Mouse (Mus musculus) cortical plate, adult 2 months (tissue): ENCODE results near the gene Podnl1. TPM values are rescaled to one million over a fixed set of nuclear protein-coding genes. Genes with fewer than 3 reads are reported as not detected.

ENCODE experiments used
- H3K27ac ChIP-seq: fragments of 200-500 bp; 2 replicates; pipeline ENCODE4 v1.5.1; 2012; ENCODE audit warnings: low read length, control low read depth, inconsistent platforms; ENCODE audit not compliant: insufficient read depth
- H3K4me1 ChIP-seq: fragments of 200-500 bp; 2 replicates; pipeline ENCODE4 v1.6.1; 2011; ENCODE audit warnings: low read length; ENCODE audit not compliant: control insufficient read depth, insufficient read depth
- H3K4me3 ChIP-seq: fragments of 200-500 bp; 2 replicates; pipeline ENCODE4 v1.5.1; 2011; ENCODE audit warnings: mild to moderate bottlenecking, low read length, control low read depth; ENCODE audit not compliant: insufficient read depth
- CTCF ChIP-seq: fragments of 200-500 bp; IDR thresholded peaks from 2 replicates; pipeline ENCODE4 v1.5.1; 2011; ENCODE audit warnings: mild to moderate bottlenecking, control low read depth, low read length; ENCODE audit not compliant: insufficient read depth; ENCODE audit errors: extremely low read depth
- POLR2A ChIP-seq: fragments of 200-500 bp; IDR thresholded peaks from 2 replicates; pipeline ENCODE4 v1.6.1; 2011; ENCODE audit warnings: mild to moderate bottlenecking, low read length, control low read depth; ENCODE audit not compliant: insufficient read depth; ENCODE audit errors: extremely low read depth
- polyA plus RNA-seq: library from polyadenylated mRNA; depleted of rRNA; stranded (reverse); fragments of >200 nt; gene quantifications from 2 replicates; pipeline ENCODE4 v1.2.3, GENCODE M21; 2012; rRNA removed

The Podnl1 gene
- not detected in 2 replicates for polyA plus RNA-seq

- TF ChIP-seq CTCF = no peak
- TF ChIP-seq POLR2A = no peak
Measured at GRCm38 (mm10) chr8:84125656-84126055, at the start of gene Podnl1. Gene Podnl1, plus strand, starts transcription at chr8:84125989.

GRCm38 (mm10) chr8:84076412-84076811 is 49.4 kb upstream of the Podnl1 start:
- H3K4me3 ChIP-seq = no peak overlapping the region
- H3K4me1 ChIP-seq = peaks cover 6% of the 10 kb centered on the region
- no peak overlapping the region for H3K27ac ChIP-seq
- TF ChIP-seq CTCF (no peak), POLR2A (no peak)

More at GRCm38 (mm10) chr8:84125656-84126055, at the start of gene Podnl1:
- Histone ChIP-seq H3K27ac (no peak within 1 kb of the TSS), H3K4me1 (no peaks in the 10 kb centered on the region), H3K4me3 (no peak within 1 kb of the TSS)

GRCm38 (mm10) chr8:84076849-84077248 is 48.9 kb upstream of the Podnl1 start:
- Histone ChIP-seq H3K27ac (no peak overlapping the region), H3K4me3 (no peak overlapping the region), H3K4me1 (peaks cover 4% of the 10 kb centered on the region)
- TF ChIP-seq POLR2A (no peak), CTCF (no peak)

- no peak overlapping the region for H3K27ac ChIP-seq
- TF ChIP-seq CTCF = no peak
- no peak for TF ChIP-seq POLR2A
- H3K4me3 ChIP-seq = no peak overlapping the region
- H3K4me1 ChIP-seq = no peaks in the 10 kb centered on the region
Measured at GRCm38 (mm10) chr8:84079206-84079605, 46.6 kb upstream of the Podnl1 start.

GRCm38 (mm10) chr8:84083829-84084241 is 42.0 kb upstream of the Podnl1 start:
- TF ChIP-seq POLR2A (no peak), CTCF (no peak)
- Histone ChIP-seq H3K27ac (no peak overlapping the region), H3K4me1 (no peaks in the 10 kb centered on the region), H3K4me3 (no peak overlapping the region)

- Histone ChIP-seq H3K27ac (no peak overlapping the region), H3K4me1 (no peaks in the 10 kb centered on the region), H3K4me3 (no peak overlapping the region)
- no peak for TF ChIP-seq CTCF
- no peak for TF ChIP-seq POLR2A
Measured at GRCm38 (mm10) chr8:84084341-84085115, 41.3 kb upstream of the Podnl1 start.

GRCm38 (mm10) chr8:84087156-84087555 is 38.6 kb upstream of the Podnl1 start:
- TF ChIP-seq CTCF = no peak
- TF ChIP-seq POLR2A = no peak
- Histone ChIP-seq H3K4me3 (no peak overlapping the region), H3K4me1 (no peaks in the 10 kb centered on the region), H3K27ac (no peak overlapping the region)

GRCm38 (mm10) chr8:84087821-84088220 is 38.0 kb upstream of the Podnl1 start:
- H3K4me3 ChIP-seq = no peak overlapping the region
- no peaks in the 10 kb centered on the region for H3K4me1 ChIP-seq
- no peak for TF ChIP-seq CTCF
- TF ChIP-seq POLR2A = no peak
- no peak overlapping the region for H3K27ac ChIP-seq

GRCm38 (mm10) chr8:84089277-84089676 is 36.5 kb upstream of the Podnl1 start:
- H3K4me1 ChIP-seq = no peaks in the 10 kb centered on the region
- no peak for TF ChIP-seq POLR2A
- no peak for TF ChIP-seq CTCF
- no peak overlapping the region for H3K27ac ChIP-seq
- H3K4me3 ChIP-seq = no peak overlapping the region

GRCm38 (mm10) chr8:84090585-84090984 is 35.2 kb upstream of the Podnl1 start:
- no peak for TF ChIP-seq POLR2A
- TF ChIP-seq CTCF = no peak
- no peaks in the 10 kb centered on the region for H3K4me1 ChIP-seq
- H3K27ac ChIP-seq = no peak overlapping the region

GRCm38 (mm10) chr8:84096061-84096460 is 29.7 kb upstream of the Podnl1 start:
- Histone ChIP-seq H3K4me3 (no peak overlapping the region), H3K27ac (no peak overlapping the region), H3K4me1 (no peaks in the 10 kb centered on the region)
- TF ChIP-seq CTCF (no peak), POLR2A (no peak)

More at GRCm38 (mm10) chr8:84090585-84090984, 35.2 kb upstream of the Podnl1 start:
- H3K4me3 ChIP-seq = no peak overlapping the region
